ENCODE assay signal across 8 mouse cellular contexts in the genomic region with DNA sequence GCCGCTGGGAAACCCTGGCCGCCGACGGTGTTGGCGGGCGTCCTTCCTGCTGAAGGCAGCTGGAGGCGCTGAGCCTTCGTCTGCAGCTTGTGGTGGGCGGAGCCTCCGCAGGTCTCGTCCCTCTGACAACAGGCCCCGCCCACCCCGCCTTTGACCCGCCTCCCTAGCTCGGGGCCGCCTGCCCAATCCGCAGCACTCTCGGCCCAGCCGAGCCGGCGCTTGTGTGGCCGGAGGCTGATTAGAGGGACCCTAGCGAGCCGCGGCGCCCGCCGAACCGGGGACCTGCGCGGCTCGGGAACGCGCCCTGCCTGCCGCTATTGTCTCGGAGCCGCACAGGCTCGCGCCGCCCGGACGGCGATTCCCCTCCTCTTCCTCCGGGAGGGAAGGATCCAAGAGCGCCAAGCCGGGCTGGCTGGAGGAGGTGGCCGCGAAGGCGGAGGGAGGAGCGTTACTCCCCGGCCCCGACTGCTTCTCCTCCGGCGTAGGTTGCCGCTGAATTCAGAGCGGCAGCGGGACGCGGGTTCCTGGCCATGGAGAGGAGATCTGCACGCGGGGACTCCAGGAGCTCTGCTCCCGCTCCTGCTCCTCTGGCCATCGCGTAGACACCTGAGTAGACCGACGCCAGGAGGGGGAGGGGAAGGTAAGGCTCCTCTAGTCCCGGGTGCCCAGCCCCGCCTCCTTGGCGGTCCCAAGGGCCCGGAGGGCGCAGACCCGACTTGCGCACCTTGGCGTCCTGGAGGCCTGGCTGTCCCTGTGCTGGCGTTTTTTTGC. TPM values are rescaled to one million over a fixed set of nuclear protein-coding genes. Genes with fewer than 3 reads are reported as not detected.
DNase-seq lines count a peak whose midpoint lies in the region; ATAC-seq and TF ChIP-seq lines count a peak whose summit lies in the region.

Cemip2 (plus strand) TSS at position 196 of the 771 bp plus-strand sequence.

- H3K4me1 ChIP-seq in erythroblast, embryonic 14.5 days (ENCODE audit: control insufficient read depth), result peaks cover 29% of the 10 kb centered on the region
- peaks cover 54% of the 10 kb centered on the region for H3K4me1 ChIP-seq in heart, embryonic 12.5 days (replicated peaks)
- H3K4me1 ChIP-seq in kidney, embryonic 16.5 days (ENCODE audit: insufficient read depth, low read length), result peaks cover 42% of the 10 kb centered on the region
- peaks cover 4% of the 10 kb centered on the region; the same call in 1 of the 2 replicates for H3K4me1 ChIP-seq in liver, adult 2 months (ENCODE audit: control insufficient read depth, insufficient read depth, low read length)

- TF ChIP-seq CTCF in liver, adult 2 months (IDR thresholded peaks at IDR 0.05; ENCODE audit: low read depth, low read length), result peak; percentile 76

- under 1% methylated on average over 70 of the region's 75 CpGs for WGBS in heart, embryonic 12.5 days
- under 1% methylated on average over 67 of the region's 75 CpGs for WGBS in kidney, embryonic 16.5 days
- under 1% methylated on average over 70 of the region's 75 CpGs for WGBS in liver, adult 2 months

- H3K36me3 ChIP-seq in erythroblast, embryonic 14.5 days (ENCODE audit: control insufficient read depth), result no peaks in the 10 kb centered on the region
- no peaks in the 10 kb centered on the region for H3K36me3 ChIP-seq in heart, embryonic 12.5 days
- no peaks in the 10 kb centered on the region for H3K36me3 ChIP-seq in kidney, embryonic 16.5 days (ENCODE audit: insufficient read depth, low read length)
- H3K36me3 ChIP-seq in liver, adult 2 months (ENCODE audit: control insufficient read depth, insufficient read depth, low read length), result peaks cover 2% of the 10 kb centered on the region; the same call in 1 of the 2 replicates

- peak within 1 kb of the TSS; percentile 91 for H3K27ac ChIP-seq in heart, embryonic 12.5 days (ENCODE audit: poor library complexity, severe bottlenecking)
- peak within 1 kb of the TSS; percentile 96 for H3K27ac ChIP-seq in kidney, embryonic 16.5 days (ENCODE audit: low read length)
- peak within 1 kb of the TSS; percentile 82 for H3K27ac ChIP-seq in liver, adult 2 months (replicated peaks; ENCODE audit: insufficient read depth, low read depth, low read length)

- H3K9ac ChIP-seq in heart, embryonic 12.5 days, result peak within 1 kb of the TSS; percentile 89
- H3K9ac ChIP-seq in kidney, embryonic 16.5 days (replicated peaks; ENCODE audit: low read length), result peak within 1 kb of the TSS; percentile 89
- peak within 1 kb of the TSS; percentile 88 for H3K9ac ChIP-seq in liver, adult 2 months (ENCODE audit: low read depth, low read length)

- peak within 1 kb of the TSS; percentile 68 for H3K4me3 ChIP-seq in erythroblast, embryonic 14.5 days (replicated peaks)
- peak within 1 kb of the TSS; percentile 84 for H3K4me3 ChIP-seq in heart, embryonic 12.5 days
- H3K4me3 ChIP-seq in kidney, embryonic 16.5 days (ENCODE audit: low read length), result peak within 1 kb of the TSS; percentile 90
- H3K4me3 ChIP-seq in liver, adult 2 months (ENCODE audit: insufficient read depth, low read depth, low read length), result peak within 1 kb of the TSS; percentile 77

- peak; percentile 95 for ATAC-seq in heart, embryonic 12.5 days (ENCODE audit: insufficient number of reproducible peaks, low FRiP score)
- ATAC-seq in kidney, embryonic 16.5 days (ENCODE audit: low FRiP score, low TSS enrichment), result peak; percentile 97
- ATAC-seq in monocyte, adult 5-6 weeks (replicated peaks; ENCODE audit: insufficient number of reproducible peaks, low FRiP score, low TSS enrichment, poor library complexity, severe bottlenecking), result peak; percentile 83

- TF ChIP-seq POLR2A in liver, adult 2 months (IDR thresholded peaks at IDR 0.05; ENCODE audit: extremely low read depth, insufficient read depth, low read length), result peak; percentile 92

- peak; percentile 94 for DNase-seq in CD4-positive, CD25-positive, alpha-beta regulatory T cell, adult 2 months (ENCODE audit: low read depth, low spot score)
- peak; percentile 78 for DNase-seq in brain, embryonic 18.5 days (ENCODE audit: low read depth, low spot score)
- DNase-seq in liver, adult 2 months (ENCODE audit: extremely low read depth, low read depth, low spot score), result peak; percentile 74
- peak; percentile 93 to 94 for DNase-seq in spleen, postnatal 36 days (ENCODE audit: low spot score in 2 of 2)

- H3K9me3 ChIP-seq in erythroblast, embryonic 14.5 days (ENCODE audit: control insufficient read depth, low read length), result no peaks in the 10 kb centered on the region
- no peaks in the 10 kb centered on the region for H3K9me3 ChIP-seq in heart, embryonic 12.5 days (replicated peaks)
- H3K9me3 ChIP-seq in kidney, embryonic 16.5 days (ENCODE audit: low read length), result no peaks in the 10 kb centered on the region

- peaks cover 29% of the 10 kb centered on the region for H3K27me3 ChIP-seq in erythroblast, embryonic 14.5 days (ENCODE audit: control insufficient read depth)
- H3K27me3 ChIP-seq in heart, embryonic 12.5 days (replicated peaks), result no peaks in the 10 kb centered on the region
- no peaks in the 10 kb centered on the region for H3K27me3 ChIP-seq in kidney, embryonic 16.5 days (ENCODE audit: insufficient read depth, low read length)
- H3K27me3 ChIP-seq in liver, adult 2 months (ENCODE audit: control insufficient read depth, insufficient read depth, low read length), result no peaks in the 10 kb centered on the region

- H3K4me2 ChIP-seq in heart, embryonic 12.5 days, result peak within 1 kb of the TSS; percentile 79
- peak within 1 kb of the TSS; percentile 79 for H3K4me2 ChIP-seq in kidney, embryonic 16.5 days (replicated peaks; ENCODE audit: low read depth, low read length)

- H3K79me2 ChIP-seq in liver, adult 2 months (ENCODE audit: control insufficient read depth, insufficient read depth, low read length), result peaks cover 12% of the 10 kb centered on the region; the same call in 1 of the 2 replicates

RNA-seq across cellular contexts. Expression of gene Cemip2, which starts in this region (rescaled TPM):
- 0.04 and 0.05 TPM in 2 replicates for polyA plus RNA-seq in erythroblast, embryonic 14.5 days (2012)
- 116 and 122 TPM in 2 replicates for polyA plus RNA-seq in heart, embryonic 12.5 days (2016; fragmentation: Nextera tagmentation; extraction: Ambion mirVana)
- 22.9 and 25.0 TPM in 2 replicates for polyA plus RNA-seq in kidney, embryonic 16.5 days (2015; fragmentation: Nextera tagmentation; extraction: Ambion mirVana)
- total RNA-seq in liver, adult 2 months (2014; rRNA removed), result 18.1 and 18.4 TPM in 2 replicates
- 2.3 and 2.9 TPM in 2 replicates for polyA plus RNA-seq in liver, adult 2 months (2012; rRNA removed)
- total RNA-seq in monocyte, adult 5-6 weeks (2017), result 13.1 to 24.4 TPM (median 16.6 TPM) in 3 replicates

Comparison
In these comparisons a context has a peak if more than half of its experiments do, and no peak if none do; other contexts are left out.
1. Peak in every context shown above with its lines: DNase-seq, ATAC-seq, H3K4me3 ChIP-seq and H3K27ac ChIP-seq.